Mouse (Mus musculus): ENCODE measurements at regions not wholly inside any gene's neighbourhood (a gene's known extent, or its start where the extent isn't known, plus 50 kb on each side); places are given as distances from the start of the nearest gene placed in this dataset.

- DNase-seq (ENCODE audit: low spot score in 2 of 2) = no peak
These were observed 62.7 kb downstream of the Smim20 start for GRCm38 (mm10) chr5:53329591-53329990.

- DNase-seq (ENCODE audit: low spot score in 2 of 2) = no peak
These were observed 69.8 kb downstream of the Smim20 start for GRCm38 (mm10) chr5:53336704-53337103.

GRCm38 (mm10) chr5:53337816-53338215 is 70.9 kb downstream of the Smim20 start:
- DNase-seq (ENCODE audit: low spot score in 2 of 2) = no peak

- no peak for DNase-seq (ENCODE audit: low spot score in 2 of 2)
These were observed 78.3 kb downstream of the Smim20 start for GRCm38 (mm10) chr5:53345164-53345563.

GRCm38 (mm10) chr5:53346028-53346427 is 79.1 kb downstream of the Smim20 start:
- no peak for DNase-seq (ENCODE audit: low spot score in 2 of 2)

GRCm38 (mm10) chr5:53346756-53347155 is 79.9 kb downstream of the Smim20 start:
- peak in 1 of 2 experiments; percentile 56 for DNase-seq (ENCODE audit: low spot score in 2 of 2)

- no peak for DNase-seq (ENCODE audit: low spot score in 2 of 2)
These were observed 86.0 kb downstream of the Smim20 start for GRCm38 (mm10) chr5:53352852-53353251.

- DNase-seq (ENCODE audit: low spot score in 2 of 2) = no peak
These were observed 87.4 kb downstream of the Smim20 start for GRCm38 (mm10) chr5:53354296-53354695.

- DNase-seq (ENCODE audit: low spot score in 2 of 2) = peak; percentile 87 to 88
These were observed 88.2 kb downstream of the Smim20 start for GRCm38 (mm10) chr5:53355069-53355468.

GRCm38 (mm10) chr5:53357086-53357608 is 90.3 kb downstream of the Smim20 start:
- no peak for DNase-seq (ENCODE audit: low spot score in 2 of 2)

GRCm38 (mm10) chr5:53358181-53358580 is 91.3 kb downstream of the Smim20 start:
- DNase-seq (ENCODE audit: low spot score in 2 of 2) = no peak

- DNase-seq (ENCODE audit: low spot score in 2 of 2) = no peak
These were observed 93.0 kb downstream of the Smim20 start for GRCm38 (mm10) chr5:53359887-53360286.

- no peak for DNase-seq (ENCODE audit: low spot score in 2 of 2)
These were observed 94.4 kb downstream of the Smim20 start for GRCm38 (mm10) chr5:53361295-53361694.

- peak in 1 of 2 experiments; percentile 41 for DNase-seq (ENCODE audit: low spot score in 2 of 2)
These were observed 97.0 kb downstream of the Smim20 start for GRCm38 (mm10) chr5:53363898-53364297.

GRCm38 (mm10) chr5:53366882-53367561 is 98.9 kb upstream of the Rbpj start:
- DNase-seq (ENCODE audit: low spot score in 2 of 2) = no peak

- no peak for DNase-seq (ENCODE audit: low spot score in 2 of 2)
These were observed 95.7 kb upstream of the Rbpj start for GRCm38 (mm10) chr5:53370272-53370671.

GRCm38 (mm10) chr5:53371638-53372037 is 94.3 kb upstream of the Rbpj start:
- DNase-seq (ENCODE audit: low spot score in 2 of 2) = no peak

- DNase-seq (ENCODE audit: low spot score in 2 of 2) = no peak
These were observed 92.6 kb upstream of the Rbpj start for GRCm38 (mm10) chr5:53373315-53373714.

GRCm38 (mm10) chr5:53376856-53377255 is 89.1 kb upstream of the Rbpj start:
- DNase-seq (ENCODE audit: low spot score in 2 of 2) = no peak

GRCm38 (mm10) chr5:53377698-53378097 is 88.3 kb upstream of the Rbpj start:
- no peak for DNase-seq (ENCODE audit: low spot score in 2 of 2)

- DNase-seq (ENCODE audit: low spot score in 2 of 2) = no peak
These were observed 87.8 kb upstream of the Rbpj start for GRCm38 (mm10) chr5:53378106-53378505.

- no peak for DNase-seq (ENCODE audit: low spot score in 2 of 2)
These were observed 87.4 kb upstream of the Rbpj start for GRCm38 (mm10) chr5:53378599-53378998.

- no peak for DNase-seq (ENCODE audit: low spot score in 2 of 2)
These were observed 86.3 kb upstream of the Rbpj start for GRCm38 (mm10) chr5:53379612-53380011.

Measured in layer of hippocampus, postnatal 14 days (tissue).